Mouse (Mus musculus) intestine, embryonic 16.5 days (tissue): ENCODE measurements at regions not wholly inside any gene's neighbourhood (a gene's known extent, or its start where the extent isn't known, plus 50 kb on each side); places are given as distances from the start of the nearest gene placed in this dataset.

ENCODE experiments used
- ATAC-seq: fragments of 200-750 bp; cut with Nextera tagmentation; 2 replicates; pipeline ENCODE4 v1.8.0; 2017; ENCODE audit warnings: moderate TSS enrichment, moderate library complexity
- H3K27ac ChIP-seq: fragments of 300-500 bp; sonication (generic); 2 replicates; pipeline ENCODE4 v1.5.1; 2014; ENCODE audit warnings: mild to moderate bottlenecking, low read length
- H3K27me3 ChIP-seq: fragments of 300-500 bp; sonication (generic); replicated peaks from 2 replicates; pipeline ENCODE4 v1.6.1; 2014; ENCODE audit warnings: low read length, control low read depth, mixed read lengths; ENCODE audit not compliant: control insufficient read depth, insufficient read depth
- H3K36me3 ChIP-seq: fragments of 300-500 bp; sonication (generic); 2 replicates; pipeline ENCODE4 v1.6.1; 2014; ENCODE audit warnings: low read length, control low read depth; ENCODE audit not compliant: control insufficient read depth, insufficient read depth
- H3K4me1 ChIP-seq: fragments of 300-500 bp; sonication (generic); 2 replicates; pipeline ENCODE4 v1.6.1; 2014; ENCODE audit warnings: low read length, control low read depth, mixed read lengths; ENCODE audit not compliant: control insufficient read depth, insufficient read depth
- H3K4me2 ChIP-seq: fragments of 300-500 bp; sonication (generic); 2 replicates; pipeline ENCODE4 v1.6.1; 2014; ENCODE audit warnings: low read depth, low read length, control low read depth
- H3K4me3 ChIP-seq: fragments of 300-500 bp; sonication (generic); 2 replicates; pipeline ENCODE4 v1.5.1; 2014; ENCODE audit warnings: mild to moderate bottlenecking, low read length
- H3K9ac ChIP-seq: fragments of 300-500 bp; sonication (generic); 2 replicates; pipeline ENCODE4 v1.6.1; 2014; ENCODE audit warnings: low read depth, low read length
- H3K9me3 ChIP-seq: fragments of 300-500 bp; sonication (generic); 2 replicates; pipeline ENCODE4 v1.6.1; 2016; ENCODE audit warnings: low read length, control low read depth; ENCODE audit not compliant: control insufficient read depth
- WGBS: fragments of 180-500 bp; shearing (Covaris S2); extraction: QIAGEN DNeasy Blood & Tissue Kit; methylation state at CpG from one replicate; pipeline ENCODE4 v1.1.7; 2014; 5-methylcytosine and 5-hydroxymethylcytosine counted together

DNA sequence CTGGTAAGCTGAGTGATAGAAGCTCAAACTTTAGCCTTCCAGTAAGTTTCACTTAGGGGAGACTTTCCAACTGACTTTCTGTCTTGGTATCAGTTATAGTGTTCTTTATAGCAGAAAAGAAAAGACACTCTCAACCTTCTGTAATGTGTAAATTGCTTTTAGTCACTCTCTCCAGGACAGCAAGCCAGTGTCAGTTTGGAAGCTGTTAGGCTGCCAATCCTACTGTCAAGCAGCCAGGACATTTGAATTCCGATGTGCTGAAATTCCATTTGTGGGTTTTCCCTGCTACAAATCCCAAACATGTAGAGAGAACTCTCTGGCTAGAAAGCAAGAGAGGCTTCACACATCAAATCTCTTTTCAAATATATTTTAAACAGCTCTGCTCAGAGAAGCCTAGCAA, 390.4 kb downstream of the Olfm4 start:
- 70% methylated on average over 1 of the region's 1 CpGs for WGBS
- Histone ChIP-seq H3K27me3 (no peaks in the 10 kb centered on the region), H3K36me3 (no peaks in the 10 kb centered on the region), H3K4me3 (no peak overlapping the region), H3K27ac (no peak overlapping the region), H3K4me1 (no peaks in the 10 kb centered on the region), H3K9ac (no peak overlapping the region), H3K9me3 (no peaks in the 10 kb centered on the region), H3K4me2 (no peak overlapping the region)
- ATAC-seq = no peak

DNA sequence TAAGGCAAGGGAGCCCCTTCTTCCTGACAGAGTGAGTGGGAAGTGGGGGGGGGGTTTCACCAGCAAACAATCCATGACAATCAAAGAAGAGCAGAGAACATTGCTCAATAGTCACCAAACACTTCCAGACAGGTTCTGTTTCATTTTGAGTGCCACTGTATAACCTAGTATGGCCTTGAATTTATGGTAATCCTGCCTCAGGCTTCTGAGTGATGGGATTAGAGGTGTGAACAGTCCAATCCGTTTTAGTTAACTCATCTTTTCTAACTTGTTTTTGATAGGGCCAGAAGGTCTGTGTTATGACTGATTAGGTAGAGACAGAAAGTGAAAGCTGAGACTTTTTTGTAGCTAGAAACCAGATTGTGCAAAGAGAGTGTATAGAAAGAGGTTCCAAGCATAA, 393.2 kb downstream of the Olfm4 start:
- H3K4me1 ChIP-seq = no peaks in the 10 kb centered on the region
- 58% methylated on average over 1 of the region's 1 CpGs for WGBS
- no peak overlapping the region for H3K9ac ChIP-seq
- H3K9me3 ChIP-seq = no peaks in the 10 kb centered on the region
- no peak for ATAC-seq
- no peak overlapping the region for H3K4me2 ChIP-seq
- H3K27ac ChIP-seq = no peak overlapping the region
- no peaks in the 10 kb centered on the region for H3K27me3 ChIP-seq
- H3K4me3 ChIP-seq = no peak overlapping the region
- H3K36me3 ChIP-seq = no peaks in the 10 kb centered on the region

DNA sequence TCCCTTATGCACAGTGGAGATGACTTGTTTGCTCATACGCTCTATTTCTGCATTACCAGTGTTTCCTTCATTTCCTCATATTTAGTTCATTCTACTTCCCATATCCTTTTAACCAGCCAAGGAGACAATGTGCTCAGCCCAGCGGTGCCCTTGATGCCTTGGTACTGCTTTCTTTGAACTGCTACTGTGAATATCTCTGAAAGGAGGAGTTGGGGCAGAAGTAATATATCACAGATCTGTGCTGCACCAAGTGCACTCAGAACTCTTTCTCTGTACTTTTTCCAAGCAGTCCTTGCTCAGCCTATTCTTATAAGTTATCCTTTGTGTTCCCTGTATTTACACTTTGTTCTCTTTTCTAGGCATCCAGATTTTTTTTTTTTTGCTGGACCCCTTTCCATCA, 407.5 kb downstream of the Olfm4 start:
- no peak for ATAC-seq
- Histone ChIP-seq H3K9ac (no peak overlapping the region), H3K4me3 (no peak overlapping the region), H3K27me3 (no peaks in the 10 kb centered on the region), H3K9me3 (no peaks in the 10 kb centered on the region), H3K27ac (no peak overlapping the region), H3K36me3 (no peaks in the 10 kb centered on the region), H3K4me1 (no peaks in the 10 kb centered on the region), H3K4me2 (no peak overlapping the region)
- 75% methylated on average over 2 of the region's 2 CpGs for WGBS

DNA sequence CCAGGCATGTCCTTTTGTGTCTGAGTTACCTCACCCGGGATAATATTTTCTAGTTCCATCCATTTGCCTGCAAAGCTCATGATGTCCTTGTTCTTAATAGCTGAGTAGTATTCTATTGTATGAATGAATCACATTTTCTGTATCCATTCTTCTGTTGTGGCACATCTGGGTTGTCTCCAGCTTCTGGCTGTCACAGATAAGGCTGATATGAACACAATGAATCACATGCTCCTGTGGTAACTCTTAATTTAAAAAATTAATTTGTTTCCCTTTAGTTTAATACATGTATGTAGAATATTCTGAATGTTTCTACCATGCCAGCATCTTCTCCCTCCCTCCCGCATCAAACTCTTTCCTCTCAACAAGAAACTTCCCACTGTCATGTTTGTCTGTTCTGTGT, 424.4 kb downstream of the Olfm4 start:
- Histone ChIP-seq H3K36me3 (no peaks in the 10 kb centered on the region), H3K27me3 (no peaks in the 10 kb centered on the region), H3K4me3 (no peak overlapping the region), H3K9me3 (no peaks in the 10 kb centered on the region), H3K4me2 (no peak overlapping the region), H3K27ac (no peak overlapping the region), H3K4me1 (no peaks in the 10 kb centered on the region), H3K9ac (no peak overlapping the region)
- no peak for ATAC-seq
- 91% methylated on average over 2 of the region's 2 CpGs for WGBS

DNA sequence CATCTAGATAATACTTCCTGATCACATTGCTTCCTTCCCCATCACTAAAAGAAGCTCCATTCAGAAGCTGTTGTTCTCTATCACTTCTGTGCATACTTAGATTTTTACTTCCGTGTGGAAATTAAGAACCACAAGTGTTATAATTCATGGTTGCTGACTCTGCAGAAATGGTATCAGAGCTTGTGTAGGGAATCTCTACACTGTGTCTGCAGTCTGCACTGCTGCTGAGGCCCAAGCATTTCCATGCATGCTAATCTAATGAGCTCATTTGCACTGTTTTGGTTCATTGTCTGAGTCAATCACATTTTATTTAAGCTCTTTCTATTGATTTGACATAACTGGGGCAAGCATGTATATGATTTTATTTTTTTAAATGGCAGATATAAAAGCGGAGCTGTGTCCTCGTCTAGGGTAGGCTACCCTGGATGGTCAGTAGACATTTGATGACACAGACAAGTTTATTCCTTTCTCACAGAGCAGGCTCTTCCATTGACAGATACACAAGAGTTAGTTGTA, 435.0 kb downstream of the Olfm4 start:
- no peak overlapping the region for H3K4me3 ChIP-seq
- no peaks in the 10 kb centered on the region for H3K4me1 ChIP-seq
- no peaks in the 10 kb centered on the region for H3K9me3 ChIP-seq
- no peak overlapping the region for H3K27ac ChIP-seq
- no peak for ATAC-seq
- 86% methylated on average over 3 of the region's 3 CpGs for WGBS
- no peak overlapping the region for H3K4me2 ChIP-seq
- H3K27me3 ChIP-seq = no peaks in the 10 kb centered on the region
- H3K36me3 ChIP-seq = no peaks in the 10 kb centered on the region
- H3K9ac ChIP-seq = no peak overlapping the region

DNA sequence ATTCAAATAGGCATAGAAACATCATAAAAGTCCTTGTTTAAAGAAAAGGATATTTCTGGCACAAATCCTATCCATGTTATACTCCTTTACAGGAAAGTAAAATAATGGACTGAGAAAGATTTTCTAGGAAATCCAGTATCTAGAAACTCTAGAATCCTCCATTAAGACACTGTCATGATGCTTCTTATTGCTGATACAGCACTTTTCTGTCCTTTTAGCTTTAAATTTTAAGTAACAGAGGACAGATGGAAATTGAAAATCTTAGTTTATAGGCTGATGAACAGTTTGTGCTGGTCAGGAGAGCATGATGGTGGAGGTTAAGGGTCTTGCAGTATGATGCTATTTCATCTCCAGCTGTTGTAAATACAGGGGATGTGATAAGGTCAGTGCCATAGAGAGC, 459.9 kb downstream of the Olfm4 start:
- no peak overlapping the region for H3K9ac ChIP-seq
- H3K9me3 ChIP-seq = no peaks in the 10 kb centered on the region
- H3K36me3 ChIP-seq = no peaks in the 10 kb centered on the region
- H3K27me3 ChIP-seq = no peaks in the 10 kb centered on the region
- ATAC-seq = no peak
- no peak overlapping the region for H3K27ac ChIP-seq
- H3K4me3 ChIP-seq = no peak overlapping the region
- no peaks in the 10 kb centered on the region for H3K4me1 ChIP-seq
- no peak overlapping the region for H3K4me2 ChIP-seq

DNA sequence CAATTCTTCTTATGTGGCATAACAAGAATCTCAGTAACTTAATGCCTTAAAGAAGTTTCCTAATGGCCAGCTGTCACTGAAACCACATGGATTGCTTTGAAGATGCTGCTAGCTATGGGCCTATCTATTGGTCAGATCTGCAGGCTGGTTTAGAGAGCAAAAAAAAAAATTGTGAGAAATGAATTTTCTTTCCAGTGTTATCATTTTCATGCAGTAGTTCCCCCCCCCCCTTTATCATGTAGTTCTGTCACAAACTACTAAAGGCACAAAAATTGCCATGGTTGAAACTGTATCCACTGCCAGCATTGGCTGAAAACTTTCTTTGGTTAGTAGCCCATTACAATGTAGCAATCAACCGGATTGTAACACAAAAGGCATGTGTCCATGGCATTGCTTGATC, 487.6 kb downstream of the Olfm4 start:
- Histone ChIP-seq H3K9ac (no peak overlapping the region), H3K27me3 (no peaks in the 10 kb centered on the region), H3K4me2 (no peak overlapping the region), H3K36me3 (no peaks in the 10 kb centered on the region), H3K4me1 (no peaks in the 10 kb centered on the region), H3K4me3 (no peak overlapping the region), H3K27ac (no peak overlapping the region), H3K9me3 (no peaks in the 10 kb centered on the region)
- ATAC-seq = no peak
- WGBS = 72% methylated on average over 1 of the region's 1 CpGs

DNA sequence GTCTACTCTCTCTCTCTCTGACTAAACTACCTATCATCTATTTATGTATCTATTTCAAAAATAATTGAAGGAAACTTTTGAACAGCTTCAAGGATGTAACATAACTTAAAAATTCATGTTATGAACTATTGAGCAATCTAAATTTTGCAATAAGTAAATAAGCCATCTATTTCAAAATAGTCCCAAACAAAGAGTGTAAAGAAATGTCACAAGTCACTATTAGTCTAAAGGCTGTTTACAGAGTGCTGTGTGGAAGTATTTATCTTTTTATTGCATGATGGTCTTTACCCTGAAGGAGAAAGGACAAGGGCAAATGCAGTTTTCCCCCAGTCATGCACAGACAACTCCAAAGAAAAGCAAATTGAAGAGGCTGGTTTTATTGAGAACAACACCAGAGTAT, 496.0 kb downstream of the Olfm4 start:
- Histone ChIP-seq H3K4me3 (no peak overlapping the region), H3K27me3 (no peaks in the 10 kb centered on the region), H3K4me1 (no peaks in the 10 kb centered on the region), H3K27ac (no peak overlapping the region), H3K36me3 (no peaks in the 10 kb centered on the region), H3K9ac (no peak overlapping the region), H3K9me3 (no peaks in the 10 kb centered on the region), H3K4me2 (no peak overlapping the region)
- ATAC-seq = no peak

DNA sequence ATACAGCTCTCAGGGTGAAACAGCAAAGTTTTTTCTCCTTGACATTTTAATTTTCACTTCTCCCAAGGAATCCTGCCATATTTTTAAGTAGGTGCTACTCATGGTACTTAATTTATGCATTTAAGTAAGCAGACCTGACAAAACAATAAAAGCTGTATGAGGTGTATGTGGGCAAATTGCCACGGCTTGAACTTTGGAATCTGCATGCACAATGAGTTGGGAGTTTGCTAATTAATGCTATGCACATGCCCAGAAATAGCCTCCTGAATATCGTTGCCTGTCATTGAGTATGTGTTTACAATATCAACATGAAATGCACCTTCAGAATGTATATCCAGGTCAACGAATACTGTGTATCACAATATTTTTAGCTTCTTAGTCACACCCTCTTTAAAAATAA, 498.9 kb downstream of the Olfm4 start:
- ATAC-seq = no peak
- H3K27ac ChIP-seq = no peak overlapping the region
- H3K4me3 ChIP-seq = no peak overlapping the region
- H3K4me2 ChIP-seq = no peak overlapping the region
- WGBS = 84% methylated on average over 3 of the region's 3 CpGs
- no peaks in the 10 kb centered on the region for H3K4me1 ChIP-seq
- H3K27me3 ChIP-seq = no peaks in the 10 kb centered on the region
- no peaks in the 10 kb centered on the region for H3K36me3 ChIP-seq
- no peak overlapping the region for H3K9ac ChIP-seq
- no peaks in the 10 kb centered on the region for H3K9me3 ChIP-seq

DNA sequence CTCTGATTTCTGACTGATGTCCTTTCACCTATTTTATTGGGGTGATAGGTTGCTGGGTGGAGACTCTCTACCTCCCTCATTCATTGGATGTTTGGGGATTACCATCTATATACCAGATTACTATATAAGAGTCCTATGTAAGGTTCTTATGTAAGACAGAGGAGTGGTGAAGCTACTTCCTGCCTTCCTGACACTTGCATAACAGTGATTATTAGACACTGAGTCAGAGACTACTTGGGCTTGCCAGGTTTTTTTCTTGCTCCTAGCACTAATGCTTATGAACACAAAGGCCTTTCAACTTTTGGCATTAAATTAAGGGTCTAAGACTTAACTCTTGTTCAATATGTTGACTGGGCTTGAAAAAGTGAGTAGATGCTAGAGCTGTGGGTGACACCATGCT, 500.4 kb downstream of the Olfm4 start:
- Histone ChIP-seq H3K36me3 (no peaks in the 10 kb centered on the region), H3K4me2 (no peak overlapping the region), H3K27ac (no peak overlapping the region), H3K27me3 (no peaks in the 10 kb centered on the region), H3K9ac (no peak overlapping the region), H3K9me3 (no peaks in the 10 kb centered on the region), H3K4me3 (no peak overlapping the region), H3K4me1 (no peaks in the 10 kb centered on the region)
- ATAC-seq = no peak
